Mouse (Mus musculus) stomach, postnatal 0 days (tissue): Measurements from ENCODE around the gene Rmdn3. TPM values are rescaled to one million over a fixed set of nuclear protein-coding genes. Genes with fewer than 3 reads are reported as not detected.
A peak's percentile ranks its signal among the peaks of the same experiment; 100 is the strongest.

Experiments
- ATAC-seq: fragments of 200-750 bp; cut with Nextera tagmentation; 2 replicates; pipeline ENCODE4 v1.8.0; 2017; ENCODE audit not compliant: low FRiP score, low TSS enrichment
- DNase-seq: peaks from one replicate; pipeline ENCODE4 v3.0.0-alpha.2; 2016; ENCODE audit warnings: low spot score
- H3K27ac ChIP-seq: fragments of 300-500 bp; sonication (generic); replicated peaks from 2 replicates; pipeline ENCODE4 v1.5.1; 2014; ENCODE audit warnings: mild to moderate bottlenecking, control low read depth
- H3K27me3 ChIP-seq: fragments of 300-500 bp; sonication (generic); 2 replicates; pipeline ENCODE4 v1.6.1; 2014; ENCODE audit warnings: low read length; ENCODE audit not compliant: control insufficient read depth, insufficient read depth
- H3K36me3 ChIP-seq: fragments of 300-500 bp; sonication (generic); 2 replicates; pipeline ENCODE4 v1.6.1; 2014; ENCODE audit warnings: low read length, mixed read lengths; ENCODE audit not compliant: control insufficient read depth, insufficient read depth
- H3K4me1 ChIP-seq: fragments of 300-500 bp; sonication (generic); replicated peaks from 2 replicates; pipeline ENCODE4 v1.6.1; 2014; ENCODE audit warnings: antibody characterized with exemption; ENCODE audit not compliant: control insufficient read depth, insufficient read depth
- H3K4me2 ChIP-seq: fragments of 300-500 bp; sonication (generic); replicated peaks from 2 replicates; pipeline ENCODE4 v1.6.1; 2014; ENCODE audit warnings: low read depth, mild to moderate bottlenecking, control low read depth, moderate library complexity
- H3K4me3 ChIP-seq: fragments of 300-500 bp; sonication (generic); 2 replicates; pipeline ENCODE4 v1.5.1; 2014; ENCODE audit warnings: low read depth, low read length, control low read depth
- H3K9ac ChIP-seq: fragments of 300-500 bp; sonication (generic); 2 replicates; pipeline ENCODE4 v1.6.1; 2014; ENCODE audit warnings: mild to moderate bottlenecking, low read length, control low read depth, mixed read lengths
- H3K9me3 ChIP-seq: fragments of 300-500 bp; sonication (generic); 2 replicates; pipeline ENCODE4 v1.6.1; 2016; ENCODE audit warnings: low read length; ENCODE audit not compliant: control insufficient read depth
- CTCF ChIP-seq: IDR thresholded peaks from 2 replicates; pipeline ENCODE4 v1.5.1; 2016; ENCODE audit warnings: antibody characterized with exemption, low read depth, mild to moderate bottlenecking, moderate library complexity
- EP300 ChIP-seq: optimal IDR thresholded peaks from 2 replicates; pipeline ENCODE3; 2016; ENCODE audit warnings: antibody characterized with exemption
- WGBS: fragments of 180-500 bp; shearing (Covaris S2); extraction: QIAGEN DNeasy Blood & Tissue Kit; methylation state at CpG from one replicate; pipeline ENCODE4 v1.1.7; 2014; 5-methylcytosine and 5-hydroxymethylcytosine counted together
- polyA plus RNA-seq: library from polyadenylated mRNA; unstranded; fragments of >200 nt; fragmentation: Nextera tagmentation; extraction: Ambion mirVana; gene quantifications from 2 replicates; pipeline ENCODE4 v1.2.1, GENCODE M21; 2015

The Rmdn3 gene
- polyA plus RNA-seq: 40.1 and 40.5 TPM in 2 replicates

DNA sequence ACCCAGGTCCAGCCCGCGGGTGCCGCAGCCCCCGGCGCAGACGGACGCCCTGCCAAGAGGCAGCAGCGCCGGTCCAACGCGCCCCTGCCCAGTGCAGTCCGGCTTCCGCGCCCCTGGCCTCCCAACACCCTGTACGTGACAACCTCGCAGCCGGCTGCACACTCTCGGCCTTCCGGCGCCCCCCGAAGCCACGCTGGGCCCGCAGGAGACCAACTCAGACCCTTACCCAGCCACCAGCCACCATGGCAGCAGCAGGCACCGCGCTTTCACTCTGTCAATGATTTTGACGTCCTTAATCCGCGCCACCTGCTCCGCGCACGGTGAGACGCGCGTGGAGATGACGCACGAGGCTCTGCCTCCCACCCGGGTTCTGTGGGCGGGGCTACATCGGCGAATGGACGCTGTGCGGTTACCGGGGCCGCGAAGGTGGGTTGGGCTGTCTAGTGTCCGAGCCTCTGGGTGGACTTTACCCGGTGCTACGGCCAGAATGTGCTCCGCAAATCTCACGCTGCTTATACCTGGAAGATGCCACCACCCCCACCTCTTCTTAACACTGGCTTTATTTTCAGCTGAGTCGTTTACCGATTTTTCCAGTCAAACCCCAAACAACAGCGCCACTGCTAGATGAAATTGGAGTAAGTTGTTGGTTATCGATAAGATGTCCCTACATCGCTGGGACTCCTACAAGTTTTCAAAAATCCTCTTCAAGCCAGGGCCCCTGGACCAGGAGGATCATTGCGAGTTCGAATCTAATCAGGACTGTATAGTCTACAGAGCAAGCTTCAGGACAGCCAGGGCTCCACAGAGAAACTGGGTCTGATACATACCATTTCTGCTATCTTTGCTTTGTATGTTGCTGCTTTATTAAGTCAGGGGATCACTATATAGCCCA, at the start of gene Rmdn3:
Rmdn3 (minus strand) TSS at position 354 of the 892 bp plus-strand sequence.
- no peaks in the 10 kb centered on the region for H3K9me3 ChIP-seq
- under 1% methylated on average over 57 of the region's 57 CpGs for WGBS
- H3K27ac ChIP-seq: peak within 1 kb of the TSS; percentile 82
- H3K9ac ChIP-seq: peak within 1 kb of the TSS; percentile 90
- DNase-seq: peak; percentile 95
- peak within 1 kb of the TSS; percentile 99 for H3K4me3 ChIP-seq
- ATAC-seq: peak; percentile 83
- no peaks in the 10 kb centered on the region; the same call in 1 of the 2 replicates for H3K4me1 ChIP-seq
- no peaks in the 10 kb centered on the region for H3K27me3 ChIP-seq
- peak; percentile 15 for TF ChIP-seq CTCF
- no peak for TF ChIP-seq EP300
- H3K36me3 ChIP-seq: peaks cover 2% of the 10 kb centered on the region; the same call in 1 of the 2 replicates
- H3K4me2 ChIP-seq: peak within 1 kb of the TSS; percentile 88

DNA sequence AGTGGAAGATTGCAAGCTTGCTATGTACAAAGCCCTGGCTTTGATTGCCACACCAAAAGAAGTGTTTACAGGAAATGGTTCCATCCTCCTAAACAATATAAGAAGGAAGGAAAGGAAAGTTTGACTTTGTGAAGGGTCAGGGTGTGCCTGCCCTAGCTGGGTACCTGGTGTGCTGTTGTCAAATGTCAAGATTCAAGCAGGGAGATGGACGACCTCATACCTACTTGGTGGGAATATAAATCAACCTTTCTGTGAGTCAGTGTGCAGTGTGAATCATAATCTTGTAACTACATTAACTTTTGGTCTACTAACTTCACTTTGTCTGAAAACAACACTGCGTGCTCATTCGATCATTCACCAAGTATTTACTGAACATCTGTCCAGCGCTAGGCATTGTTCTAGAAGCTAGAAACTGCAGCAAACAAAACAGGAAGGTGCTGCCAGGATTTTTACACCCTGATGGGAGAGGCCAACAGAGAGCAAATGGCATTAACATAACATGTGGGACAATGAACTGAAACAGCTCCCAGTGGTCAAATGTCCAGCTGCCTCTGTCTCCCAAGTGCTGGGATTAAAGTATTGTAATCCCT, 47.1 kb upstream of the Rmdn3 start:
- Histone ChIP-seq H3K4me3 (no peak overlapping the region), H3K27ac (peak overlapping the region; percentile 61), H3K4me1 (no peaks in the 10 kb centered on the region; the same call in 1 of the 2 replicates), H3K27me3 (no peaks in the 10 kb centered on the region), H3K9me3 (no peaks in the 10 kb centered on the region), H3K36me3 (no peaks in the 10 kb centered on the region), H3K4me2 (no peak overlapping the region), H3K9ac (no peak overlapping the region)
- 51% methylated on average over 4 of the region's 4 CpGs for WGBS
- ATAC-seq (peak; percentile 43), DNase-seq (no peak)
- no peak for TF ChIP-seq CTCF
- TF ChIP-seq EP300: no peak

DNA sequence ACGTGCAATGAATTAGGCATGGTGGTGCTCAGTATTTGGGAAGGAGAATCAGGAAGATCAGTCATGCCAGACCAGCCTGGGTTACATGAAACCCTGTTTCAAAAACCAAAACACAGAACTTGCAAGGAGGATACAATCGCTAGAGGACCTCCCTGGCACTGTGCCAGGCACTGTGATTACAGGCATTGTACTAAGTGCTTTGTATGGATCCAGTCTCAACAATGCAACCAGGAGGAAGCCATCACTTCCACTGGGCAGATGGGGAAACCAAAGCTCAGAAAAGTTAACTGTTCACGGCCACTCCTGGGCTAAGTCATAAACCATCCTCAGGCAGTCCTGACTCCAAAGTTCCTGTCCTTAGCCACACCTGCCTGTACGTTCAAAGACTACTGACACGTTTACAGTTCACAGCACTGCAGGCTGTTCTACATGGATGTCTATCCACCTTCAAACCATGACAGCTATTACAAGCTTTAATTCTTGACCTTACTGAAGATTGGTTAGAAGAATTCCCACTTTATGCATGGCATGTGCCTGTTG, 46.1 kb upstream of the Rmdn3 start:
- Histone ChIP-seq H3K4me2 (no peak overlapping the region), H3K9ac (no peak overlapping the region), H3K27ac (peak overlapping the region; percentile 45), H3K9me3 (no peaks in the 10 kb centered on the region), H3K36me3 (no peaks in the 10 kb centered on the region), H3K27me3 (no peaks in the 10 kb centered on the region), H3K4me1 (peaks cover 1% of the 10 kb centered on the region; the same call in 1 of the 2 replicates), H3K4me3 (no peak overlapping the region)
- DNase-seq (peak; percentile 43), ATAC-seq (peak; percentile 17; the same call in 1 of the 2 replicates)
- no peak for TF ChIP-seq CTCF
- no peak for TF ChIP-seq EP300
- WGBS: 21% methylated on average over 5 of the region's 5 CpGs

DNA sequence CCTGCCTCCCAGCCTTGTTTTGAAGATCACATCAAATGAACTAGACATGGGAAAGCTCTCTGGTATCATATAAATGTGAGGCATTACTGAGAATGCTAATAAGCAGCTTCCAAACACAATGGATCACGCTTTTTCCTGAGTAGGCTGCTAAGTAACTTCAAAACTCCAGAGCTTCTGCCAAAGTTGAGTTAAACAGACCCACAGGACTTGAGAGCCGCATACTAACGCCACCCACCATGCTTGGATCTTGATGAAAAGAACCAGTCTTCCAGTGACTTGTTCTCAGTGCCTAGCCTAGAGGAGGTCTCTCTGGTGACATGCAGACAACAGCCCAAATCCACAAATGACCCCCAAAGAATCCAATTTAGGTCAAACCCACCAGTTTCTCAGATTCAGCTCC, 42.1 kb upstream of the Rmdn3 start:
- WGBS: 60% methylated on average over 3 of the region's 3 CpGs
- H3K27ac ChIP-seq: no peak overlapping the region
- H3K9me3 ChIP-seq: no peaks in the 10 kb centered on the region
- ATAC-seq (no peak), DNase-seq (no peak)
- no peaks in the 10 kb centered on the region for H3K36me3 ChIP-seq
- H3K4me1 ChIP-seq: peaks cover 2% of the 10 kb centered on the region; the same call in 1 of the 2 replicates
- no peak overlapping the region for H3K4me3 ChIP-seq
- H3K27me3 ChIP-seq: no peaks in the 10 kb centered on the region
- H3K9ac ChIP-seq: no peak overlapping the region
- TF ChIP-seq EP300: no peak
- TF ChIP-seq CTCF: no peak
- H3K4me2 ChIP-seq: no peak overlapping the region

DNA sequence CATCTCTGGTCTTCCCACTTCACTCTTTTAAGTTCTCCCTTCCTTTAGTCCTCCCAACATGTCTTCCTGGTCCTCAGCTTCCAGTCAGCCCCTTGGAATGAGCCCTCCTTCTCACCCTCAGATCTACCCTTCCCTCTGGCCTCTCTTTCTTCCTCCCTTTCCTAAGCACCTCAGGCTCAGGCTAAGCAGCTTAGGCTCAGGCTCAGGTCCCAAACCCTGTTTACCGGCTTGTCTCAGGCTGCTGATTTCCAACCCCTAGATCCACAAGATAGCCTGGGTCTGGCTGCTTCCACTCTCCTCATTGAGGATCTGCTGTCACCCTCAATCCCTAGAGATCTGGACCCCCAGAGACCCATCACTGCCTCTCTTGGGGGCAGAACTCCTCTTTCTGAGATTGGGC, 41.2 kb upstream of the Rmdn3 start:
- Histone ChIP-seq H3K36me3 (no peaks in the 10 kb centered on the region), H3K4me1 (peaks cover 2% of the 10 kb centered on the region; the same call in 1 of the 2 replicates), H3K4me3 (no peak overlapping the region), H3K27ac (no peak overlapping the region), H3K9ac (no peak overlapping the region), H3K4me2 (no peak overlapping the region), H3K27me3 (no peaks in the 10 kb centered on the region), H3K9me3 (no peaks in the 10 kb centered on the region)
- TF ChIP-seq EP300: no peak
- TF ChIP-seq CTCF: no peak
- no peak for DNase-seq
- no peak for ATAC-seq
- 56% methylated on average over 1 of the region's 1 CpGs for WGBS
